Mouse (Mus musculus) heart, embryonic 15.5 days (tissue): ENCODE measurements around the gene Il15ra. TPM values are rescaled to one million over a fixed set of nuclear protein-coding genes. Genes with fewer than 3 reads are reported as not detected.

ENCODE experiments used
- polyA plus RNA-seq: library from polyadenylated mRNA; unstranded; fragments of >200 nt; fragmentation: Nextera tagmentation; extraction: Ambion mirVana; gene quantifications from 2 replicates; pipeline ENCODE4 v1.2.1, GENCODE M21; 2015

Il15ra gene
- polyA plus RNA-seq, 1 experiment from 2014 or later, result 11.7 TPM

Other genes with a start within 250 kb of the Il15ra start
- gene Pfkfb3, start 151.2 kb upstream of the Il15ra start, polyA plus RNA-seq, result 9.8 and 14.6 TPM in 2 replicates
- 79.8 and 87.7 TPM in 2 replicates for gene Rbm17, start 101.1 kb upstream of the Il15ra start, polyA plus RNA-seq
- gene Gm17490, start 79.0 kb upstream of the Il15ra start, polyA plus RNA-seq, result not detected in 2 replicates
- gene Il2ra, start 62.5 kb upstream of the Il15ra start, polyA plus RNA-seq, result 1.6 and 17.9 TPM in 2 replicates
- 97.6 and 108 TPM in 2 replicates for gene Fbh1, start 72.3 kb downstream of the Il15ra start, polyA plus RNA-seq
- 26.7 and 37.9 TPM in 2 replicates for gene Ankrd16, start 72.6 kb downstream of the Il15ra start, polyA plus RNA-seq